Mouse (Mus musculus) liver, postnatal 0 days (tissue): Measurements from ENCODE around the gene Kcng4. TPM values are rescaled to one million over a fixed set of nuclear protein-coding genes. Genes with fewer than 3 reads are reported as not detected.

ENCODE experiments used
- ATAC-seq: fragments of 200-750 bp; cut with Nextera tagmentation; 2 replicates; pipeline ENCODE4 v1.8.0; 2017; ENCODE audit warnings: mild to moderate bottlenecking, moderate library complexity
- DNase-seq: peaks from one replicate; pipeline ENCODE4 v3.0.0-alpha.2; 2016
- H3K27ac ChIP-seq: fragments of 300-500 bp; sonication (generic); 2 replicates; pipeline ENCODE4 v1.5.1; 2014; ENCODE audit warnings: antibody characterized with exemption, moderate library complexity, mild to moderate bottlenecking, low read depth
- H3K27me3 ChIP-seq: fragments of 300-500 bp; sonication (generic); 2 replicates; pipeline ENCODE4 v1.6.1; 2014; ENCODE audit warnings: low read length, control low read depth, mixed read lengths; ENCODE audit not compliant: insufficient read depth
- H3K36me3 ChIP-seq: fragments of 300-500 bp; sonication (generic); replicated peaks from 2 replicates; pipeline ENCODE4 v1.6.1; 2014; ENCODE audit warnings: mild to moderate bottlenecking, control low read depth, low read length, moderate library complexity, mixed read lengths; ENCODE audit not compliant: insufficient read depth
- H3K4me1 ChIP-seq: fragments of 300-500 bp; sonication (generic); 2 replicates; pipeline ENCODE4 v1.6.1; 2014; ENCODE audit warnings: antibody characterized with exemption, mild to moderate bottlenecking, control low read depth; ENCODE audit not compliant: insufficient read depth
- H3K4me2 ChIP-seq: fragments of 300-500 bp; sonication (generic); 2 replicates; pipeline ENCODE4 v1.6.1; 2014; ENCODE audit warnings: low read depth, mild to moderate bottlenecking, low read length, moderate library complexity, mixed read lengths
- H3K4me3 ChIP-seq: fragments of 300-500 bp; sonication (generic); 2 replicates; pipeline ENCODE4 v1.5.1; 2014; ENCODE audit warnings: low read depth, low read length
- H3K9ac ChIP-seq: fragments of 300-500 bp; sonication (generic); replicated peaks from 2 replicates; pipeline ENCODE4 v1.6.1; 2014; ENCODE audit warnings: mild to moderate bottlenecking, moderate library complexity
- H3K9me3 ChIP-seq: fragments of 300-500 bp; sonication (generic); 2 replicates; pipeline ENCODE4 v1.6.1; 2016; ENCODE audit warnings: mild to moderate bottlenecking, control low read depth, low read length, mixed read lengths
- CTCF ChIP-seq: sonication (generic); IDR thresholded peaks from 2 replicates; pipeline ENCODE4 v1.5.1; 2016; ENCODE audit warnings: antibody characterized with exemption, low read depth
- EP300 ChIP-seq: IDR thresholded peaks from 2 replicates; pipeline ENCODE4 v1.6.1; 2016; ENCODE audit warnings: antibody characterized with exemption, low read depth, mild to moderate bottlenecking
- WGBS: fragments of 180-500 bp; shearing (Covaris S2); extraction: QIAGEN DNeasy Blood & Tissue Kit; methylation state at CpG from one replicate; pipeline ENCODE4 v1.1.7; 2014; ENCODE audit not compliant: insufficient replicate concordance; 5-methylcytosine and 5-hydroxymethylcytosine counted together
- polyA plus RNA-seq: library from polyadenylated mRNA; unstranded; fragments of >200 nt; fragmentation: Nextera tagmentation; extraction: Ambion mirVana; gene quantifications from 2 replicates; pipeline ENCODE4 v1.2.1, GENCODE M21; 2015

Gene Kcng4
- polyA plus RNA-seq, 1 experiment from 2014 or later = not detected

DNA sequence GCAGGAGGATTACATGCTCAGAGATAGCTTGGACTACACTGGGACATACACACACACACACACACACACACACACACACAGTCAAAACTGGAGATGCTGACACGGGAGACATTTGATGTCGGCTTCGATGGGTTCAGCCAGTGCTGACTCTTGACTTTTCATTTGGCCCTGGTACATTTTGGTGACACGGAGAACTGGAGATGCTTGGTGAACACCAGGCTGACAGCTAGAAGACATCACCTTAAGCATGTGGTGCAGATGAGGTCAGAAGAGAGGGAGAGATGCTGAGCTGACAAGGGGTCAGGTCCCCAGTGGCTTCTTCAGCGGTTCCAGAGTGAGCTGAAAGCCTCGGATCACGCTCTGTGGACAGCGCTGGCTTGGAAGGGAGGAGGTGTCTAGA lies 12.4 kb downstream of the Kcng4 start:
- 79% methylated on average over 8 of the region's 8 CpGs for WGBS
- ATAC-seq = no peak

DNA sequence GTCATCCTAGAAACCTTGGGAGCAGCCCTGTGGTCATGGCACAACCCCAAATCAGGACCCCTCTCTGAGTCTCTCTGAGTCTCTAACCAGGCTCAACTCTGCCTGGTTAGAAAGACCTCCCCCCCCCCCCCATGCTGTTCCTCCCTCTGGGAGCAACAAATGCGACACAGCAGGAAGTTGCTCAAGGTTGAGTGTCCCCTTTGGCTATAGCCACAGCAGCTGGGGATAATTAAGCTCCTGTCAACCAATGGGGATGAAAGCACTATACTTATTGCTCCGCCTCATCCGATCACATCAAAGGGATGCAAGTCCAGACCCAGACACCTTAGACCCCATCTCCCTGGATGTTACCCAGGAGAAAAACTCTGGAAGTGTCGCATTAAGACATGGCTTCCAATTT lies 12.9 kb downstream of the Kcng4 start:
- ATAC-seq (no peak), DNase-seq (no peak)
- Histone ChIP-seq H3K36me3 (no peaks in the 10 kb centered on the region), H3K27me3 (no peaks in the 10 kb centered on the region), H3K27ac (no peak overlapping the region), H3K9ac (no peak overlapping the region), H3K4me2 (no peak overlapping the region), H3K4me3 (no peak overlapping the region), H3K9me3 (no peaks in the 10 kb centered on the region), H3K4me1 (0 out of 2 replicates have a peak, but pooled peaks cover 2% of the 10 kb centered on the region)
- no peak for TF ChIP-seq CTCF
- TF ChIP-seq EP300 = no peak
- 57% methylated on average over 4 of the region's 4 CpGs for WGBS

More for the DNA sequence above, 12.4 kb downstream of the Kcng4 start:
- Histone ChIP-seq H3K4me2 (no peak overlapping the region), H3K9ac (no peak overlapping the region), H3K27ac (no peak overlapping the region), H3K4me3 (no peak overlapping the region), H3K4me1 (0 out of 2 replicates have a peak, but pooled peaks cover 2% of the 10 kb centered on the region), H3K27me3 (no peaks in the 10 kb centered on the region), H3K9me3 (no peaks in the 10 kb centered on the region), H3K36me3 (no peaks in the 10 kb centered on the region)
- no peak for TF ChIP-seq CTCF
- no peak for DNase-seq

DNA sequence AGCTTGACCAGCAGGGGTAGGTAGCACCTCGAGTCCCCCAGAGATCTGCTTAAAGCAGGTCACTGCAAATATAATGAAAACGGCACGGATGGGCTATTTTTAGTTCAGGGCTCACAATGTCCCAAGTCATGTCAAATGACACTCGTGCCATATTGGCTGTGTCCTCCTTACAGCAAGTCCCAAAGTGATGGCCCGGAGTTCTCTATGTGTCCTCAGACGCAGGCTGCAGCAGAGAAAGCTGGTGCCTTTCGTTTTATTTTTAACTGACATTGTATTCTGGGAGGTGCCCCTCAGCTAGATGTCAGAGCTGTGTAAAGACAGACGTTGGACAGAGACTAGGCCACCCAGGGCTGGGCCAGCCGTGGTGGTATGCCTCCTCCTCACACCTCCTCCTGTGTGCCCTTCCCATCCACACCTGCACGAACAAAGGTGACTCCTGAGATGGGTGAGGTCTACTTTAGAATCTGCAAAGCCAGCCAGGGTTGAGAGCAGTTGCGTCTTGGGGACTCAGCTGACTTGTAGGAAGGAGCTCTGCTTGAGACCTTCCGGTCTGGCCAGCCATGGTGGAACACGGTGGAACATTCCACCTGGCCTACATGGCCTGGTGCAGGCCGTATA lies 14.5 kb downstream of the Kcng4 start:
- DNase-seq = no peak
- no peak for TF ChIP-seq CTCF
- WGBS = 74% methylated on average over 14 of the region's 14 CpGs
- no peaks in the 10 kb centered on the region for H3K27me3 ChIP-seq
- no peaks in the 10 kb centered on the region for H3K4me1 ChIP-seq
- H3K36me3 ChIP-seq = no peaks in the 10 kb centered on the region
- no peak overlapping the region for H3K27ac ChIP-seq
- H3K4me2 ChIP-seq = no peak overlapping the region
- ATAC-seq = no peak
- no peaks in the 10 kb centered on the region for H3K9me3 ChIP-seq
- no peak overlapping the region for H3K9ac ChIP-seq
- no peak overlapping the region for H3K4me3 ChIP-seq

DNA sequence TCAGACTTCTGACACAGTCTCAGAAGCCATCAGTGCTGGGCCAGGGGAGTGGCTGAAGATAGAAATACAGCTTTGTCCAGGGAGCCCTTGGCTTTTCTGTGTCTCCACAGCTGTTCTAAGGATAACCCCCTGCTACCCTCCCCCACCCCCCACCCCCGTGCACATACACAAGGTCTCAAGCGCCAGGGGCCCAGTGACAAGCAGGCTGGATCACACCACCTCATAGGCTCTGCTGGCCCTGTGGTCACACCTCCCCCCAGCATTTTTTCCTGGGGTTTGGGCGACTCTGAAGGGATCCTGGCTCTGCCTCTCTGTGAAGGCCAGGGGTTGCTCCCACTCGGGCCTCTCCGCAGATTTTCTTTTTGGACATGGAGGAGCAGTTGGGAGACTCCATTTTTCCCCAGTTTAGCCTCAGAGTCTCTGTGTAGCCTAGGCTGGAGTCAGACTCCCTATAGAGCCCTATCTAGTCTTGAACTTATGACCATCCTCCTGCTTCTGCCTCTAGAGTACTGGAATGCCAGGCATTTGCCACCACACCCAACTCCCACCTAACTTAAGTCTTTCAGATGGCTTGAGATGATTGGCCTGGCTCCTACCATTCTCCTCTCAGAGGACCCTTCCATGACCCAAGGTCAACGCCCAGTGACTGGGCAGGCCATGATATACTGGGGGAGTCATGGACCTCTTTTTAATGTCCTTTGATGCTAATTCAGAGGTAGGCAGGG lies 15.2 kb downstream of the Kcng4 start:
- TF ChIP-seq EP300 (no peak), CTCF (no peak)
- no peak for ATAC-seq
- H3K4me3 ChIP-seq = no peak overlapping the region
- no peak overlapping the region for H3K4me2 ChIP-seq
- H3K4me1 ChIP-seq = no peaks in the 10 kb centered on the region
- H3K27me3 ChIP-seq = no peaks in the 10 kb centered on the region
- no peak for DNase-seq
- H3K27ac ChIP-seq = no peak overlapping the region
- WGBS = 64% methylated on average over 6 of the region's 6 CpGs
- H3K36me3 ChIP-seq = no peaks in the 10 kb centered on the region
- no peak overlapping the region for H3K9ac ChIP-seq
- no peaks in the 10 kb centered on the region for H3K9me3 ChIP-seq

GRCm38 (mm10) chr8:119618887-119619286 lies 16.6 kb downstream of the Kcng4 start:
- TF ChIP-seq CTCF (no peak), EP300 (no peak)
- Histone ChIP-seq H3K9ac (no peak overlapping the region), H3K4me3 (no peak overlapping the region), H3K36me3 (no peaks in the 10 kb centered on the region), H3K4me1 (no peaks in the 10 kb centered on the region), H3K27ac (no peak overlapping the region), H3K9me3 (no peaks in the 10 kb centered on the region), H3K27me3 (no peaks in the 10 kb centered on the region), H3K4me2 (no peak overlapping the region)
- ATAC-seq (no peak), DNase-seq (no peak)
- 48% methylated on average over 5 of the region's 5 CpGs for WGBS

- Histone ChIP-seq H3K27ac (no peak overlapping the region), H3K9me3 (no peaks in the 10 kb centered on the region), H3K27me3 (no peaks in the 10 kb centered on the region), H3K4me1 (no peaks in the 10 kb centered on the region), H3K4me2 (no peak overlapping the region), H3K4me3 (no peak overlapping the region), H3K9ac (no peak overlapping the region), H3K36me3 (no peaks in the 10 kb centered on the region)
- 0 out of 2 replicates have a peak, but pooled peaks have one; percentile 19 for ATAC-seq
- no peak for DNase-seq
- TF ChIP-seq EP300 (no peak), CTCF (no peak)
- WGBS = 80% methylated on average over 5 of the region's 5 CpGs
These were observed 17.9 kb downstream of the Kcng4 start for GRCm38 (mm10) chr8:119617586-119617985.
